Mouse (Mus musculus): Measurements from ENCODE around the gene Adam12. TPM values are rescaled to one million over a fixed set of nuclear protein-coding genes. Genes with fewer than 3 reads are reported as not detected.

The Adam12 gene
- polyA plus RNA-seq, 1 experiment from 2014 or later, result 2.7 TPM

GRCm38 (mm10) chr7:134190101-134190500, 41.8 kb downstream of the Adam12 start:
- Histone ChIP-seq H3K27me3 (ENCODE audit: control insufficient read depth, insufficient read depth, low read length) (no peaks in the 10 kb centered on the region), H3K4me1 (ENCODE audit: control insufficient read depth, insufficient read depth, low read length) (no peaks in the 10 kb centered on the region), H3K9me3 (ENCODE audit: control insufficient read depth, low read length) (no peaks in the 10 kb centered on the region), H3K4me3 (ENCODE audit: low read depth, low read length) (no peak overlapping the region), H3K9ac (replicated peaks; ENCODE audit: low read depth, low read length) (no peak overlapping the region), H3K4me2 (ENCODE audit: low read depth, low read length) (no peak overlapping the region), H3K27ac (ENCODE audit: low read depth, low read length) (no peak overlapping the region), H3K36me3 (ENCODE audit: control insufficient read depth, insufficient read depth, low read length) (no peaks in the 10 kb centered on the region)
- no peak for ATAC-seq (ENCODE audit: low read depth)
- 85% methylated on average over 6 of the region's 6 CpGs for WGBS

- no peaks in the 10 kb centered on the region for H3K9me3 ChIP-seq (ENCODE audit: control insufficient read depth, low read length)
- WGBS, result 82% methylated on average over 6 of the region's 6 CpGs
- no peak overlapping the region for H3K4me2 ChIP-seq (ENCODE audit: low read depth, low read length)
- no peak for ATAC-seq (ENCODE audit: low read depth)
- no peak overlapping the region for H3K9ac ChIP-seq (replicated peaks; ENCODE audit: low read depth, low read length)
- H3K36me3 ChIP-seq (ENCODE audit: control insufficient read depth, insufficient read depth, low read length), result no peaks in the 10 kb centered on the region
- no peak overlapping the region for H3K27ac ChIP-seq (ENCODE audit: low read depth, low read length)
- no peaks in the 10 kb centered on the region for H3K27me3 ChIP-seq (ENCODE audit: control insufficient read depth, insufficient read depth, low read length)
- no peak overlapping the region for H3K4me3 ChIP-seq (ENCODE audit: low read depth, low read length)
- H3K4me1 ChIP-seq (ENCODE audit: control insufficient read depth, insufficient read depth, low read length), result no peaks in the 10 kb centered on the region
These were observed 43.4 kb downstream of the Adam12 start for GRCm38 (mm10) chr7:134188565-134188964.

- ATAC-seq (ENCODE audit: low read depth), result no peak
- Histone ChIP-seq H3K4me2 (ENCODE audit: low read depth, low read length) (no peak overlapping the region), H3K27me3 (ENCODE audit: control insufficient read depth, insufficient read depth, low read length) (no peaks in the 10 kb centered on the region), H3K9me3 (ENCODE audit: control insufficient read depth, low read length) (no peaks in the 10 kb centered on the region), H3K36me3 (ENCODE audit: control insufficient read depth, insufficient read depth, low read length) (no peaks in the 10 kb centered on the region), H3K27ac (ENCODE audit: low read depth, low read length) (no peak overlapping the region), H3K4me1 (ENCODE audit: control insufficient read depth, insufficient read depth, low read length) (no peaks in the 10 kb centered on the region), H3K4me3 (ENCODE audit: low read depth, low read length) (no peak overlapping the region), H3K9ac (replicated peaks; ENCODE audit: low read depth, low read length) (no peak overlapping the region)
- 70% methylated on average over 1 of the region's 1 CpGs for WGBS
These were observed 44.0 kb downstream of the Adam12 start for GRCm38 (mm10) chr7:134187946-134188345.

GRCm38 (mm10) chr7:134186497-134186896, 45.4 kb downstream of the Adam12 start:
- WGBS, result 78% methylated on average over 10 of the region's 10 CpGs
- ATAC-seq (ENCODE audit: low read depth), result no peak
- no peaks in the 10 kb centered on the region for H3K4me1 ChIP-seq (ENCODE audit: control insufficient read depth, insufficient read depth, low read length)

GRCm38 (mm10) chr7:134185751-134186150, 46.2 kb downstream of the Adam12 start:
- H3K27ac ChIP-seq (ENCODE audit: low read depth, low read length), result no peak overlapping the region
- H3K27me3 ChIP-seq (ENCODE audit: control insufficient read depth, insufficient read depth, low read length), result no peaks in the 10 kb centered on the region
- H3K4me1 ChIP-seq (ENCODE audit: control insufficient read depth, insufficient read depth, low read length), result no peaks in the 10 kb centered on the region
- H3K4me3 ChIP-seq (ENCODE audit: low read depth, low read length), result no peak overlapping the region
- 94% methylated on average over 4 of the region's 4 CpGs for WGBS
- ATAC-seq (ENCODE audit: low read depth), result no peak
- H3K36me3 ChIP-seq (ENCODE audit: control insufficient read depth, insufficient read depth, low read length), result no peaks in the 10 kb centered on the region
- H3K9me3 ChIP-seq (ENCODE audit: control insufficient read depth, low read length), result no peaks in the 10 kb centered on the region
- no peak overlapping the region for H3K4me2 ChIP-seq (ENCODE audit: low read depth, low read length)
- H3K9ac ChIP-seq (replicated peaks; ENCODE audit: low read depth, low read length), result no peak overlapping the region

More at GRCm38 (mm10) chr7:134186497-134186896, 45.4 kb downstream of the Adam12 start:
- H3K4me2 ChIP-seq (ENCODE audit: low read depth, low read length), result no peak overlapping the region
- H3K27me3 ChIP-seq (ENCODE audit: control insufficient read depth, insufficient read depth, low read length), result no peaks in the 10 kb centered on the region
- H3K27ac ChIP-seq (ENCODE audit: low read depth, low read length), result no peak overlapping the region
- no peak overlapping the region for H3K4me3 ChIP-seq (ENCODE audit: low read depth, low read length)
- no peaks in the 10 kb centered on the region for H3K36me3 ChIP-seq (ENCODE audit: control insufficient read depth, insufficient read depth, low read length)
- H3K9ac ChIP-seq (replicated peaks; ENCODE audit: low read depth, low read length), result no peak overlapping the region
- H3K9me3 ChIP-seq (ENCODE audit: control insufficient read depth, low read length), result no peaks in the 10 kb centered on the region

GRCm38 (mm10) chr7:134181717-134182116, 50.2 kb downstream of the Adam12 start:
- Histone ChIP-seq H3K27ac (ENCODE audit: low read depth, low read length) (no peak overlapping the region), H3K4me2 (ENCODE audit: low read depth, low read length) (no peak overlapping the region), H3K4me3 (ENCODE audit: low read depth, low read length) (no peak overlapping the region), H3K9me3 (ENCODE audit: control insufficient read depth, low read length) (no peaks in the 10 kb centered on the region), H3K36me3 (ENCODE audit: control insufficient read depth, insufficient read depth, low read length) (no peaks in the 10 kb centered on the region), H3K4me1 (ENCODE audit: control insufficient read depth, insufficient read depth, low read length) (no peaks in the 10 kb centered on the region), H3K27me3 (ENCODE audit: control insufficient read depth, insufficient read depth, low read length) (no peaks in the 10 kb centered on the region), H3K9ac (replicated peaks; ENCODE audit: low read depth, low read length) (no peak overlapping the region)
- WGBS, result 42% methylated on average over 1 of the region's 1 CpGs
- ATAC-seq (ENCODE audit: low read depth), result no peak

- no peaks in the 10 kb centered on the region for H3K27me3 ChIP-seq (ENCODE audit: control insufficient read depth, insufficient read depth, low read length)
- ATAC-seq (ENCODE audit: low read depth), result no peak
- H3K27ac ChIP-seq (ENCODE audit: low read depth, low read length), result no peak overlapping the region
These were observed 50.9 kb downstream of the Adam12 start for GRCm38 (mm10) chr7:134181056-134181455.

GRCm38 (mm10) chr7:134177051-134177450, 54.9 kb downstream of the Adam12 start:
- no peak overlapping the region for H3K4me3 ChIP-seq (ENCODE audit: low read depth, low read length)
- H3K9ac ChIP-seq (replicated peaks; ENCODE audit: low read depth, low read length), result no peak overlapping the region
- no peak for ATAC-seq (ENCODE audit: low read depth)
- H3K27ac ChIP-seq (ENCODE audit: low read depth, low read length), result no peak overlapping the region
- 73% methylated on average over 2 of the region's 2 CpGs for WGBS
- H3K4me1 ChIP-seq (ENCODE audit: control insufficient read depth, insufficient read depth, low read length), result no peaks in the 10 kb centered on the region
- no peaks in the 10 kb centered on the region for H3K36me3 ChIP-seq (ENCODE audit: control insufficient read depth, insufficient read depth, low read length)
- H3K9me3 ChIP-seq (ENCODE audit: control insufficient read depth, low read length), result no peaks in the 10 kb centered on the region
- H3K4me2 ChIP-seq (ENCODE audit: low read depth, low read length), result no peak overlapping the region
- H3K27me3 ChIP-seq (ENCODE audit: control insufficient read depth, insufficient read depth, low read length), result no peaks in the 10 kb centered on the region

More at GRCm38 (mm10) chr7:134181056-134181455, 50.9 kb downstream of the Adam12 start:
- Histone ChIP-seq H3K4me2 (ENCODE audit: low read depth, low read length) (no peak overlapping the region), H3K9me3 (ENCODE audit: control insufficient read depth, low read length) (no peaks in the 10 kb centered on the region), H3K36me3 (ENCODE audit: control insufficient read depth, insufficient read depth, low read length) (no peaks in the 10 kb centered on the region), H3K4me1 (ENCODE audit: control insufficient read depth, insufficient read depth, low read length) (no peaks in the 10 kb centered on the region), H3K4me3 (ENCODE audit: low read depth, low read length) (no peak overlapping the region), H3K9ac (replicated peaks; ENCODE audit: low read depth, low read length) (no peak overlapping the region)
- WGBS, result 56% methylated on average over 1 of the region's 1 CpGs

- no peaks in the 10 kb centered on the region for H3K36me3 ChIP-seq (ENCODE audit: control insufficient read depth, insufficient read depth, low read length)
- no peak overlapping the region for H3K4me3 ChIP-seq (ENCODE audit: low read depth, low read length)
- ATAC-seq (ENCODE audit: low read depth), result no peak
- H3K9ac ChIP-seq (replicated peaks; ENCODE audit: low read depth, low read length), result no peak overlapping the region
- no peak overlapping the region for H3K27ac ChIP-seq (ENCODE audit: low read depth, low read length)
- 86% methylated on average over 4 of the region's 4 CpGs for WGBS
- H3K9me3 ChIP-seq (ENCODE audit: control insufficient read depth, low read length), result no peaks in the 10 kb centered on the region
- no peaks in the 10 kb centered on the region for H3K4me1 ChIP-seq (ENCODE audit: control insufficient read depth, insufficient read depth, low read length)
- H3K27me3 ChIP-seq (ENCODE audit: control insufficient read depth, insufficient read depth, low read length), result no peaks in the 10 kb centered on the region
- H3K4me2 ChIP-seq (ENCODE audit: low read depth, low read length), result no peak overlapping the region
These were observed 56.7 kb downstream of the Adam12 start for GRCm38 (mm10) chr7:134175201-134175600.

Measured in neural tube, embryonic 14.5 days (tissue).